Mouse (Mus musculus) erythroid progenitor cell, adult 5-6 weeks (primary cell): ENCODE results near the gene Sec22b. TPM values are rescaled to one million over a fixed set of nuclear protein-coding genes. Genes with fewer than 3 reads are reported as not detected.

ENCODE experiments used
- ATAC-seq: replicated peaks from 2 replicates; pipeline ENCODE4 v1.8.0; 2016; ENCODE audit warnings: moderate number of reproducible peaks, mild to moderate bottlenecking, moderate TSS enrichment, inconsistent platforms; ENCODE audit not compliant: poor library complexity, low FRiP score, severe bottlenecking
- total RNA-seq, 2 experiments: library from RNA; stranded (forward) in 1 of 2; stranded (reverse) in 1 of 2; fragments of 150-400 nt in 1 of 2; fragments of 186-747, 209-891 nt in 1 of 2; gene quantifications; 2 replicates each; pipeline versions ENCODE4 v1.2.3 to v1.2.4; 2015 to 2017; ENCODE audit warnings: low replicate concordance in 2 of 2

Gene Sec22b
- total RNA-seq (2015; ENCODE audit: low replicate concordance) (23.5 and 38.2 TPM in 2 replicates), total RNA-seq (2017; ENCODE audit: low replicate concordance) (8.7 and 31.7 TPM in 2 replicates)

GRCm38 (mm10) chr3:97900516-97901490 is at the start of gene Sec22b:
Sec22b (plus strand) TSS chr3:97901190.
- peak; percentile 95 for ATAC-seq

- no peak for ATAC-seq
Observed at GRCm38 (mm10) chr3:97851803-97852202, 49.2 kb upstream of the Sec22b start.

GRCm38 (mm10) chr3:97854575-97855384 is 46.2 kb upstream of the Sec22b start:
- no peak for ATAC-seq

GRCm38 (mm10) chr3:97859400-97859799 is 41.6 kb upstream of the Sec22b start:
- no peak for ATAC-seq

- no peak for ATAC-seq
Observed at GRCm38 (mm10) chr3:97860820-97861451, 40.1 kb upstream of the Sec22b start.

- no peak for ATAC-seq
Observed at GRCm38 (mm10) chr3:97866696-97867095, 34.3 kb upstream of the Sec22b start.

GRCm38 (mm10) chr3:97867221-97868023 is 33.6 kb upstream of the Sec22b start:
- 0 out of 2 replicates have a peak, but pooled peaks have one; percentile 25 for ATAC-seq

- no peak for ATAC-seq
Observed at GRCm38 (mm10) chr3:97868024-97868689, 32.8 kb upstream of the Sec22b start.

GRCm38 (mm10) chr3:97868733-97869132 is 32.3 kb upstream of the Sec22b start:
- ATAC-seq = no peak

- ATAC-seq = no peak
Observed at GRCm38 (mm10) chr3:97869730-97870129, 31.3 kb upstream of the Sec22b start.

- ATAC-seq = no peak
Observed at GRCm38 (mm10) chr3:97874777-97875176, 26.2 kb upstream of the Sec22b start.

- ATAC-seq = no peak
Observed at GRCm38 (mm10) chr3:97876259-97876658, 24.7 kb upstream of the Sec22b start.

GRCm38 (mm10) chr3:97879222-97879621 is 21.8 kb upstream of the Sec22b start:
- no peak for ATAC-seq

- no peak for ATAC-seq
Observed at GRCm38 (mm10) chr3:97881576-97881975, 19.4 kb upstream of the Sec22b start.

GRCm38 (mm10) chr3:97887785-97888167 is 13.2 kb upstream of the Sec22b start:
- no peak for ATAC-seq

- ATAC-seq = no peak
Observed at GRCm38 (mm10) chr3:97888168-97888901, 12.7 kb upstream of the Sec22b start, which contains the start of gene Pde4dip. Pde4dip (minus strand) TSS chr3:97888707.

- ATAC-seq = no peak
Observed at GRCm38 (mm10) chr3:97890205-97890604, 10.8 kb upstream of the Sec22b start.

- 0 out of 2 replicates have a peak, but pooled peaks have one; percentile 54 for ATAC-seq
Observed at GRCm38 (mm10) chr3:97894695-97895094, 6.3 kb upstream of the Sec22b start.
